Mouse (Mus musculus) myocyte (in vitro differentiated cells): Measurements from ENCODE around the gene Ikbip. TPM values are rescaled to one million over a fixed set of nuclear protein-coding genes. Genes with fewer than 3 reads are reported as not detected.

Experiments
- H3K27me3 ChIP-seq: one replicate; pipeline ENCODE4 v1.6.1; 2011; ENCODE audit not compliant: control insufficient read depth, insufficient read depth, insufficient read length
- H3K36me3 ChIP-seq: one replicate; pipeline ENCODE4 v1.6.1; 2011; ENCODE audit not compliant: control insufficient read depth, insufficient read depth
- H3K4me2 ChIP-seq: one replicate; pipeline ENCODE4 v1.6.1; 2011; ENCODE audit warnings: low read depth, control low read depth
- H3K4me3 ChIP-seq: one replicate; pipeline ENCODE4 v1.5.1; 2011; ENCODE audit warnings: mild to moderate bottlenecking, control low read depth, moderate library complexity
- H3K79me2 ChIP-seq: one replicate; pipeline ENCODE4 v1.6.1; 2011; ENCODE audit not compliant: control insufficient read depth, insufficient read depth
- H3ac ChIP-seq: one replicate; pipeline ENCODE4 v1.6.1; 2011; ENCODE audit not compliant: control insufficient read depth, insufficient read length
- CEBPB ChIP-seq: IDR thresholded peaks from 2 replicates; pipeline ENCODE4 v1.6.1; 2011; ENCODE audit warnings: mild to moderate bottlenecking, moderate library complexity; ENCODE audit not compliant: poor library complexity, insufficient read depth, severe bottlenecking
- E2F4 ChIP-seq: IDR thresholded peaks from one replicate; pipeline ENCODE4 v1.6.1; 2011; ENCODE audit warnings: mild to moderate bottlenecking, control low read depth, moderate library complexity; ENCODE audit not compliant: insufficient read depth
- MAX ChIP-seq: IDR thresholded peaks from one replicate; pipeline ENCODE4 v1.6.1; 2011; ENCODE audit warnings: low read depth, mild to moderate bottlenecking, control low read depth
- MYOD1 ChIP-seq, 3 experiments: IDR thresholded peaks; one replicate each; pipeline ENCODE4 v1.6.1; 2011; ENCODE audit warnings: control low read depth in 2 of 3, low read depth in 2 of 3, mild to moderate bottlenecking in 2 of 3, moderate library complexity in 1 of 3; ENCODE audit not compliant: insufficient read length in 2 of 3, control insufficient read depth in 1 of 3
- MYOG ChIP-seq, 3 experiments: IDR thresholded peaks; one replicate each; pipeline ENCODE4 v1.6.1; 2011; ENCODE audit warnings: control low read depth in 2 of 3, low read depth in 2 of 3, mild to moderate bottlenecking in 2 of 3; ENCODE audit not compliant: insufficient read length in 2 of 3, control insufficient read depth in 1 of 3, insufficient read depth in 1 of 3
- POLR2A ChIP-seq: IDR thresholded peaks from one replicate; pipeline ENCODE4 v1.6.1; 2011; ENCODE audit warnings: low read depth, mild to moderate bottlenecking, control low read depth, moderate library complexity; ENCODE audit not compliant: insufficient read length
- POLR2AphosphoS2 ChIP-seq: IDR thresholded peaks from one replicate; pipeline ENCODE4 v1.6.1; 2011; ENCODE audit warnings: low read depth, control low read depth; ENCODE audit not compliant: insufficient read length
- REST ChIP-seq: IDR thresholded peaks from one replicate; pipeline ENCODE4 v1.6.1; 2011; ENCODE audit warnings: mild to moderate bottlenecking, control low read depth, moderate library complexity; ENCODE audit not compliant: insufficient read depth, insufficient read length
- SRF ChIP-seq: IDR thresholded peaks from one replicate; pipeline ENCODE4 v1.6.1; 2011; ENCODE audit warnings: low read depth; ENCODE audit not compliant: control insufficient read depth, insufficient read length
- TCF12 ChIP-seq: IDR thresholded peaks from one replicate; pipeline ENCODE4 v1.6.1; 2011; ENCODE audit warnings: mild to moderate bottlenecking, control low read depth; ENCODE audit not compliant: poor library complexity, insufficient read depth, severe bottlenecking
- TCF3 ChIP-seq: IDR thresholded peaks from one replicate; pipeline ENCODE4 v1.6.1; 2011; ENCODE audit warnings: low read depth, control low read depth; ENCODE audit not compliant: insufficient read length
- USF1 ChIP-seq: IDR thresholded peaks from one replicate; pipeline ENCODE4 v1.6.1; 2011; ENCODE audit warnings: low read depth, mild to moderate bottlenecking, control low read depth, moderate library complexity
- polyA plus RNA-seq: library from polyadenylated mRNA; unstranded; fragments of >200 nt; fragmentation: generic; extraction: Trizol; gene quantifications from one replicate; pipeline ENCODE4 v1.2.1, GENCODE M21; 2012; ENCODE audit warnings: missing spikeins

Ikbip gene
- polyA plus RNA-seq, 1 experiment, result 12.6 TPM

- H3K4me2 ChIP-seq, result no peak overlapping the region
- H3K4me3 ChIP-seq, result no peak overlapping the region
- no peak for TF ChIP-seq SRF
- TF ChIP-seq TCF3, result no peak
- no peak for TF ChIP-seq POLR2AphosphoS2
- TF ChIP-seq TCF12, result no peak
- no peak for TF ChIP-seq E2F4
- H3K79me2 ChIP-seq, result no peaks in the 10 kb centered on the region
- no peak overlapping the region for H3ac ChIP-seq
- peaks cover 23% of the 10 kb centered on the region for H3K36me3 ChIP-seq
- no peaks in the 10 kb centered on the region for H3K27me3 ChIP-seq
These were observed 22.0 kb upstream of the Ikbip start for GRCm38 (mm10) chr10:91060742-91061141.

- no peak for TF ChIP-seq POLR2A
- no peak for TF ChIP-seq CEBPB
- TF ChIP-seq USF1, result no peak
- no peak for TF ChIP-seq TCF12
- TF ChIP-seq REST, result no peak
- TF ChIP-seq TCF3, result no peak
- no peak for TF ChIP-seq E2F4
- TF ChIP-seq MYOG (IDR thresholded peaks at IDR 0.05; ENCODE audit: control insufficient read depth in 1 of 3, insufficient read depth in 1 of 3, insufficient read length in 2 of 3, low read depth in 2 of 3), result no peak
- TF ChIP-seq SRF, result no peak
- TF ChIP-seq MAX, result no peak
- TF ChIP-seq MYOD1 (IDR thresholded peaks at IDR 0.05; ENCODE audit: control insufficient read depth in 1 of 3, insufficient read length in 2 of 3, low read depth in 2 of 3), result no peak
- no peak for TF ChIP-seq POLR2AphosphoS2
- H3ac ChIP-seq, result no peak overlapping the region
- H3K79me2 ChIP-seq, result no peaks in the 10 kb centered on the region
- no peaks in the 10 kb centered on the region for H3K27me3 ChIP-seq
- H3K4me2 ChIP-seq, result no peak overlapping the region
- no peak overlapping the region for H3K4me3 ChIP-seq
- peaks cover 36% of the 10 kb centered on the region for H3K36me3 ChIP-seq
These were observed 20.4 kb upstream of the Ikbip start for GRCm38 (mm10) chr10:91062355-91062754.

GRCm38 (mm10) chr10:91071768-91072167 is 11.0 kb upstream of the Ikbip start:
- Histone ChIP-seq H3K4me3 (no peak overlapping the region), H3K27me3 (no peaks in the 10 kb centered on the region), H3ac (no peak overlapping the region), H3K79me2 (peaks cover 12% of the 10 kb centered on the region), H3K4me2 (no peak overlapping the region), H3K36me3 (peaks cover 30% of the 10 kb centered on the region)
- TF ChIP-seq POLR2A, result no peak
- no peak for TF ChIP-seq POLR2AphosphoS2
- TF ChIP-seq MAX, result no peak
- no peak for TF ChIP-seq USF1
- no peak for TF ChIP-seq MYOG (IDR thresholded peaks at IDR 0.05; ENCODE audit: control insufficient read depth in 1 of 3, insufficient read depth in 1 of 3, insufficient read length in 2 of 3, low read depth in 2 of 3)

- H3K4me3 ChIP-seq, result no peak overlapping the region
- H3K79me2 ChIP-seq, result peaks cover 12% of the 10 kb centered on the region
- no peak overlapping the region for H3K4me2 ChIP-seq
- H3K36me3 ChIP-seq, result peaks cover 30% of the 10 kb centered on the region
- no peaks in the 10 kb centered on the region for H3K27me3 ChIP-seq
- no peak overlapping the region for H3ac ChIP-seq
- TF ChIP-seq MYOG (IDR thresholded peaks at IDR 0.05; ENCODE audit: control insufficient read depth in 1 of 3, insufficient read depth in 1 of 3, insufficient read length in 2 of 3, low read depth in 2 of 3) (no peak), USF1 (no peak), SRF (no peak), E2F4 (no peak), MAX (no peak), TCF3 (no peak), REST (no peak), POLR2AphosphoS2 (no peak), POLR2A (no peak), MYOD1 (IDR thresholded peaks at IDR 0.05; ENCODE audit: control insufficient read depth in 1 of 3, insufficient read length in 2 of 3, low read depth in 2 of 3) (no peak), CEBPB (no peak), TCF12 (no peak)
These were observed 9.4 kb upstream of the Ikbip start for GRCm38 (mm10) chr10:91073345-91073744.

- Histone ChIP-seq H3K36me3 (peaks cover 30% of the 10 kb centered on the region), H3ac (no peak overlapping the region), H3K27me3 (no peaks in the 10 kb centered on the region), H3K4me2 (no peak overlapping the region), H3K4me3 (no peak overlapping the region), H3K79me2 (peaks cover 18% of the 10 kb centered on the region)
- no peak for TF ChIP-seq SRF
- TF ChIP-seq POLR2A, result no peak
- TF ChIP-seq TCF3, result no peak
- no peak for TF ChIP-seq MAX
- no peak for TF ChIP-seq MYOG (IDR thresholded peaks at IDR 0.05; ENCODE audit: control insufficient read depth in 1 of 3, insufficient read depth in 1 of 3, insufficient read length in 2 of 3, low read depth in 2 of 3)
- no peak for TF ChIP-seq USF1
- TF ChIP-seq REST, result no peak
- TF ChIP-seq MYOD1 (IDR thresholded peaks at IDR 0.05; ENCODE audit: control insufficient read depth in 1 of 3, insufficient read length in 2 of 3, low read depth in 2 of 3), result peak in 1 of 3 experiments; percentile 22
These were observed 6.1 kb upstream of the Ikbip start for GRCm38 (mm10) chr10:91076667-91077066.
